Mouse (Mus musculus) bone marrow, adult 2 months (tissue): ENCODE data around the gene Fam227b.

Experiments used
- CTCF ChIP-seq: fragments of 200-500 bp; IDR thresholded peaks from 2 replicates; pipeline ENCODE4 v1.5.1; 2011; ENCODE audit warnings: low read length, control low read depth; ENCODE audit not compliant: control insufficient read depth, insufficient read depth
- POLR2A ChIP-seq: fragments of 200-500 bp; IDR thresholded peaks from 2 replicates; pipeline ENCODE4 v1.6.1; 2011; ENCODE audit warnings: low read depth, mild to moderate bottlenecking, control low read depth, low read length, borderline replicate concordance; ENCODE audit not compliant: control insufficient read depth

DNA sequence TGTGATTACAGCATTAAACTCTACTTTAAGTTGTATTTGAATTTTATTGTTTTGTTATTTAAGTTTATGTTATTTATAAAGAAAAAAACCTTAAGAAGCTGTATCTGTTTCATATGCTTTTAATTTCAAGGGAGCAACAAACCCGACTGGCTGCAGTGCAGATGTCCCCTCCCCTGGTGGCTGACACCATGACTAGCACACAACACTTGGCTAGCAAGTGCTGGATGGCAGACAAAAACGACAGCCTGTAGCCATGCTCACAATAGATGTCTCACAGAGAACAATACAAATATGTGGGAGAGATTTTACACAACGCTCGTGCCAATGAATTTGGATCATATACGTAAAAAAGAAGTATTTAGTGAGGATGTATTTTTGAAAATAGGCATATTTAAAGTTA lies 61.4 kb downstream of the Fam227b start:
- no peak for TF ChIP-seq CTCF
- no peak for TF ChIP-seq POLR2A
